Mouse (Mus musculus): ENCODE results near the gene Phactr2. TPM values are rescaled to one million over a fixed set of nuclear protein-coding genes. Genes with fewer than 3 reads are reported as not detected.
"Not testable (repeated sequence)": the region's sequence is repeated elsewhere in the genome, so short reads cannot be mapped to it uniquely, and the experiment has no call there.

The Phactr2 gene
- polyA plus RNA-seq, 1 experiment from 2014 or later, result 25.5 TPM

DNA sequence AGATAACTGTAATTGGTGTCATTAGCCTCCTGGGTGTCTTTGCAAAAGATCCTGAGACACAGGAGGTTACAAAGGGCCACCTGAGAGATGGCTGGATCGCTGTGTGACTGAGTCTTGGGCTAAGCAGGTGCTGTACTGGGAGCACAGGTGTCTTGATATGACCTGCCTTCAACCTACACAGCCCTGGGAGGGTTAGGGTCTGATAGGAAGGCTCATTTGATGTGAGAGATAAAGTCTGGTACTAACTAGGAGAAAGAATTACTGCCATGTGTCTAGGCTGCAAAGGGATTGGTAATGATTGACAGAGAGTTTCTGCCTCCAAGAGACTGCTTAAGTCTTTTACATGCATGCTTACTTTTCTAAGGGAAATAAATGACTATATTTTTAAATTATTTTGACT is 254.2 kb downstream of the Phactr2 start:
- WGBS, result 59% methylated on average over 1 of the region's 1 CpGs

DNA sequence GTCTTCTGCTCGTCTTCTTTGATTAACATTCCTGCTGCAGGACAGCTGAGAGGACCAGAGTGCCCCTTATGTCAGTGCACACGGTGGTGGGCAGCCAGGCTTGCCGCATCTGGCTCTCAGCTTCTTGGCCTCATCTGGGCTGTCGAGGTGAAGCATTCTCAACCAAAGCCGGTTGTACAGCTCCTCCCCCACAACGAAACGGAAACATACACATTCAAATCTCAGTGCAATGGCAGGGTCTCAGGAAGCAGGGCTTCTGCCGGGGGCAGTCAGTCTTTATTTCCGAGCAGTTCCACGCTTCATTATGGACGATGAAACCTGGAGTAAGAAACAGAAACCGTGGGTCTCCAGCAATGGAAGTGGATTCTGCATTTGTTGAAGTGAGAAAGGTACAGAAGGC is 260.3 kb downstream of the Phactr2 start:
- H3K9me3 ChIP-seq, result no peaks in the 10 kb centered on the region
- H3K9ac ChIP-seq, result no peak overlapping the region
- peaks cover 10% of the 10 kb centered on the region; the same call in 1 of the 2 replicates for H3K36me3 ChIP-seq
- 80% methylated on average over 12 of the region's 12 CpGs for WGBS
- no peak overlapping the region for H3K27ac ChIP-seq
- no peak overlapping the region for H3K4me3 ChIP-seq
- no peak for ATAC-seq (ENCODE audit: insufficient number of reproducible peaks, low FRiP score, low TSS enrichment, low read depth)
- peaks cover 4% of the 10 kb centered on the region; the same call in 1 of the 2 replicates for H3K4me1 ChIP-seq
- no peaks in the 10 kb centered on the region for H3K27me3 ChIP-seq
- H3K4me2 ChIP-seq, result no peak overlapping the region

More for the DNA sequence above, 254.2 kb downstream of the Phactr2 start:
- no peak for ATAC-seq (ENCODE audit: insufficient number of reproducible peaks, low FRiP score, low TSS enrichment, low read depth)
- H3K4me2 ChIP-seq, result no peak overlapping the region
- peaks cover 18% of the 10 kb centered on the region for H3K36me3 ChIP-seq
- no peaks in the 10 kb centered on the region for H3K9me3 ChIP-seq
- H3K4me1 ChIP-seq, result no peaks in the 10 kb centered on the region
- H3K9ac ChIP-seq, result no peak overlapping the region
- no peak overlapping the region for H3K4me3 ChIP-seq
- H3K27me3 ChIP-seq, result no peaks in the 10 kb centered on the region
- no peak overlapping the region for H3K27ac ChIP-seq

DNA sequence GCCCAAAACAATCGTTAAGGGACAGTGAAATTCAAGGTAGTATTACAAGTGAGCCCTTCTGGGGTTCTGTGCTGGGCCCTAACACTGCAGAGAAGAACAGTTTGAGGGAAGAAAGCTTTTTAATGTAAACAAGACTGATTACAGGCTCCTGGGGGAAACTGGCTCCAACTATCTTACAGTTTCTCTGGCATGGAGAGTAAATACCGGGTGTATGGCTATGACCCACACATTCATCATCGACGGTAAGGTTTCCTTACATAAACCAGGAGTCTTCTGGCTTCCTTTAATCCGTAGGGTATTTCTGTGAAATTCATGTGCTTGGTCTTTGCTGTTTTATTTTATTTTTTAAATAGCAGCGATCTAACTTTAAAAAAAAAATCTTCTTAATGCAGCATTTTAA is 261.4 kb downstream of the Phactr2 start:
- Histone ChIP-seq H3K4me3 (no peak overlapping the region), H3K4me1 (peaks cover 4% of the 10 kb centered on the region; the same call in 1 of the 2 replicates), H3K36me3 (peaks cover 10% of the 10 kb centered on the region; the same call in 1 of the 2 replicates), H3K27me3 (no peaks in the 10 kb centered on the region), H3K27ac (peak overlapping the region; percentile 17; the same call in 1 of the 2 replicates), H3K4me2 (no peak overlapping the region), H3K9me3 (no peaks in the 10 kb centered on the region), H3K9ac (no peak overlapping the region)
- WGBS, result 60% methylated on average over 6 of the region's 6 CpGs
- no peak for ATAC-seq (ENCODE audit: insufficient number of reproducible peaks, low FRiP score, low TSS enrichment, low read depth)

DNA sequence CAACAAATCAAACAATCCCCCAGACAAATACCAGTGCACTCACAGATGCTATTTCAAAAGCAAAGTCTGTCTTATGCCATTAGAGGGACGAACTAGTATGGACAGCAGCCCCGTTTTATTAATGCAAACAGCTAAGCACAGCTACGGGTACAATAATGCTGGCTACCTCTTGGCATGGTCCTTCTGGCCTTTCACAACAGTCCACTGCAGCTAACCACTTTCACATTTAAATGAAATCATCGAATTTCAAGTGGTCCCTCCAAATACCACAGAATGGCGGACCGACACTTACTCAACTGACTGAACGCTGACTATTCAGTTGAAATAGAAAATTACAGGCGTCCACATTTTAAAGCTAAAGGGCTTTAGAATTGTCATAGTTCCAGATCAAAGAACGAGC is 261.9 kb downstream of the Phactr2 start:
- Histone ChIP-seq H3K27ac (peak overlapping the region; percentile 17; the same call in 1 of the 2 replicates), H3K27me3 (no peaks in the 10 kb centered on the region), H3K9ac (no peak overlapping the region), H3K4me3 (no peak overlapping the region), H3K4me2 (no peak overlapping the region), H3K4me1 (peaks cover 4% of the 10 kb centered on the region; the same call in 1 of the 2 replicates), H3K9me3 (no peaks in the 10 kb centered on the region), H3K36me3 (peaks cover 8% of the 10 kb centered on the region; the same call in 1 of the 2 replicates)
- no peak for ATAC-seq (ENCODE audit: insufficient number of reproducible peaks, low FRiP score, low TSS enrichment, low read depth)
- WGBS, result 74% methylated on average over 9 of the region's 9 CpGs

DNA sequence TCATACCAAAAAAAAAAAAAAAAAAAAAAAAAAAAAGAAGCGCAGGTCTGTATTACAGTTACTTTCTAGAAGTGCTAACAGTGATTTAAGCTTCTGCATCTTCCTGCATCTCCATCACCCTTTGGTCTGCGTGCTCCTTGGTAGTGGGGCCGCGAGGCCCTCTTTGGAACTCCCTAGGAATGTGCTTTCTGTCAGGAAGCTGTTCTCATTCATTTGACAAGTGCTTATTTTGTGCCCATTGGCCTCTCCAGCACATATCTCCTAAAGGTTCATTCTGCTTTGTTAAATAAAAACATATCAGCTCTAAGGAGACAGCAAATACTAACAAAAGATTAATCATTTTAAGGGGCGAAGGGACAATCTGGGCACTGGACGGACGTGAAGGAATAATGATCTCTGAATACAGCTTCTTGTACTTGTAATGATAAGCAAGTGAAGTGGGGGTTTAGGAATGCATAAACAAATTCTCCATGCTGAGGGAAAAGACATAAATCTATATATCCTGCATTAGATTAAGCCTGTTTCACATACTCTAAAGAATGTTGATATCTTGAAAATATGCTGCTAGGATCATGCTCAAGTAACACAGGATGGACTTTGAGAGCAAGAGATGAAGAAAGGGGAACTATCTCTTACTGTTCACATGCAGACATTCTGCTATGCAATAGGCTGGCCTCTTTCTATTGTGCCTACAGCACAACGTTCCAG is 264.1 kb downstream of the Phactr2 start:
- peaks cover 4% of the 10 kb centered on the region; the same call in 1 of the 2 replicates for H3K4me1 ChIP-seq
- H3K9ac ChIP-seq, result no peak overlapping the region
- 70% methylated on average over 8 of the region's 8 CpGs for WGBS
- H3K9me3 ChIP-seq, result no peaks in the 10 kb centered on the region
- H3K4me3 ChIP-seq, result no peak overlapping the region
- H3K27ac ChIP-seq, result no peak overlapping the region
- H3K36me3 ChIP-seq, result peaks cover 8% of the 10 kb centered on the region; the same call in 1 of the 2 replicates
- no peak for ATAC-seq (ENCODE audit: insufficient number of reproducible peaks, low FRiP score, low TSS enrichment, low read depth)
- no peak overlapping the region for H3K4me2 ChIP-seq
- H3K27me3 ChIP-seq, result no peaks in the 10 kb centered on the region

DNA sequence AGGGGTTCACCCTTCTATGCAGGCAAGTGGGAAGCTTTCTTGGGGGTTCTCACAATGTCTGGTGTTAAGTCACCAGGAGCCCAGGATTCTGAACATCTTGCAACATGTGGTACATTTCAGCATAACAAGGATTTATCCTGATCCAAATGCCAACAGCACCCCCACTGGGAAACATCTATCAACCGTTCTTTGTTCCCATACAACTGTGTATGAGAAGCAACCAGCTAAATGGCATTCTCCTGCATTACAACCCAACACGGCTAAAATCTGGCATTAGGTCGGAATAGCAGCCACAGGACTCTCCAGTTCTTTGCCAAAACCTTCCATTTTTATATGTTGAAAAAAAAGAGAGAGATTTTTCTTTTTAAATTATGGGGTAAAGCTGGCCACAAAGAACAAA is 264.7 kb downstream of the Phactr2 start:
- Histone ChIP-seq H3K9ac (no peak overlapping the region), H3K4me2 (no peak overlapping the region), H3K4me3 (no peak overlapping the region), H3K27ac (no peak overlapping the region), H3K27me3 (no peaks in the 10 kb centered on the region), H3K36me3 (peaks cover 8% of the 10 kb centered on the region; the same call in 1 of the 2 replicates), H3K4me1 (peaks cover 4% of the 10 kb centered on the region; the same call in 1 of the 2 replicates), H3K9me3 (no peaks in the 10 kb centered on the region)
- ATAC-seq (ENCODE audit: insufficient number of reproducible peaks, low FRiP score, low TSS enrichment, low read depth), result no peak
- WGBS, result 72% methylated on average over 3 of the region's 3 CpGs

DNA sequence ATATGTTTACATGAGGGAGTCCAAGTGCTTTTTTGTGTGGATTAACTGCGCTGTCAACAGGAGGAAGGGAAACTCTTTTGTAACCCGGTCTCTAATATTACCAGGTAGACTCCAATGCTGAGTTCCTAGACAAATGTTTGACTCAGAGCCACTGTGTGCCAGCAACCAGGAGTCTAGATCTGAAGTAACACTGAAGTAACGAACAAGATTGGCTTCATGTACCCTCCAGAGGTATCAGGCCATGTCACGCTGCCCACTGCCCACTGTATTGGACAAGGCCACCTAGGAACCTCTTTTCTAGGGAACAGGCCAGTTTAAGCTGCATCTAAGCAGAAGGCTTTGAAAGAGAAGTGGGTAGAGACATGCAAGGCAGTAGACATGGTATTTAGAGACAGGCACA is 265.2 kb downstream of the Phactr2 start:
- 83% methylated on average over 4 of the region's 4 CpGs for WGBS
- Histone ChIP-seq H3K27ac (no peak overlapping the region), H3K9ac (no peak overlapping the region), H3K36me3 (peaks cover 5% of the 10 kb centered on the region; the same call in 1 of the 2 replicates), H3K4me2 (no peak overlapping the region), H3K9me3 (no peaks in the 10 kb centered on the region), H3K4me3 (no peak overlapping the region), H3K4me1 (peaks cover 4% of the 10 kb centered on the region; the same call in 1 of the 2 replicates), H3K27me3 (no peaks in the 10 kb centered on the region)
- ATAC-seq (ENCODE audit: insufficient number of reproducible peaks, low FRiP score, low TSS enrichment, low read depth), result no peak

DNA sequence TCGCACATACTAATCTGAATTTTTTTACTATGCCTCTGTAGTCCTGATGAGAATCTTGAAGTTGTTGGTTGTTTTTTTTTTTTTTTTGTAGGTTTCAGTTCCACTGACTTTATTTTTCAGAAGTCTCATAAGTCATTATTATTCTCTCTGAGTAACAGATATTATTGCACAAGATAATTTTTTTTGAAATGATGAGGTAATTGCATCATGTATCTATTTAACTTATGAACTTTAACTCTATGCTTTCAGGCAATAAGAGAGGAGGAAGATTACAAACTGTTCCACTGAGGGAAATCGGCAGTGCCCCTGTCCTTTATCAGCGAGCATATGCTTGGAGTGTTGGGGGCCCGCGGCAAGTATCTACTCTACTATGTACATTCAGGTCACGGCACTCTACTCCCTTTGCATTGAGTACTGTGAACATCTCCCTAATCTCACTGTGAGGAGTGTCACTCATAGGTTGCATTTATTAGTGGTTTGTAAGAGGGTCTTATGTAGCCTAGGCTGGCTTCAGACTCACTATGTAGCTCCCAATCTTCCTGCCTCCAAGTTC is 272.4 kb downstream of the Phactr2 start:
- H3K9ac ChIP-seq, result no peak overlapping the region
- H3K4me2 ChIP-seq, result no peak overlapping the region
- H3K36me3 ChIP-seq, result no peaks in the 10 kb centered on the region
- no peaks in the 10 kb centered on the region for H3K9me3 ChIP-seq
- no peak for ATAC-seq (ENCODE audit: insufficient number of reproducible peaks, low FRiP score, low TSS enrichment, low read depth)
- H3K27ac ChIP-seq, result no peak overlapping the region
- H3K27me3 ChIP-seq, result no peaks in the 10 kb centered on the region
- H3K4me1 ChIP-seq, result 0 out of 2 replicates have a peak, but pooled peaks cover 4% of the 10 kb centered on the region
- WGBS, result 97% methylated on average over 6 of the region's 6 CpGs
- no peak overlapping the region for H3K4me3 ChIP-seq

DNA sequence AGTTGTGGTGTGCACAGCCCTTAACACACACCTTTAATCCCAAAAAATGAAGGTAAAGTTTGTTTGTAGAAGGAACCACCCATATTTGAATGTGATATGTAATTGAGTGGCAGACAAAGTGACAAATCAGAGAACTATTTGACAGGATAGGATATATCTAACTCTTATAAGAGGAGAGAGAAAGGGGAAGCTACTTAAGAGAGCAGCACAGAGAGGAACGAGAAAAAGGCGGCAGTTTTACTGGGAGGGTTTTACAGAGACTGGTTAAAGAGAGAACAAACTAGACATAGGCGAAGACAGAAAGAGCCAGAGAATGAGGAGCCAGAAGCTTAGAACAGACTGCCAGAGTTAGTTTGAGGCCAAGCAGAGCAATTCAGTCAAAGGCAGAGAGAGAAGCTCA is 273.4 kb downstream of the Phactr2 start:
- H3K27ac ChIP-seq, result no peak overlapping the region
- H3K27me3 ChIP-seq, result no peaks in the 10 kb centered on the region
- 89% methylated on average over 3 of the region's 3 CpGs for WGBS
- no peak overlapping the region for H3K4me3 ChIP-seq
- H3K9ac ChIP-seq, result no peak overlapping the region
- H3K9me3 ChIP-seq, result no peaks in the 10 kb centered on the region
- no peak for ATAC-seq (ENCODE audit: insufficient number of reproducible peaks, low FRiP score, low TSS enrichment, low read depth)
- H3K36me3 ChIP-seq, result no peaks in the 10 kb centered on the region
- H3K4me2 ChIP-seq, result no peak overlapping the region
- 0 out of 2 replicates have a peak, but pooled peaks cover 4% of the 10 kb centered on the region for H3K4me1 ChIP-seq

DNA sequence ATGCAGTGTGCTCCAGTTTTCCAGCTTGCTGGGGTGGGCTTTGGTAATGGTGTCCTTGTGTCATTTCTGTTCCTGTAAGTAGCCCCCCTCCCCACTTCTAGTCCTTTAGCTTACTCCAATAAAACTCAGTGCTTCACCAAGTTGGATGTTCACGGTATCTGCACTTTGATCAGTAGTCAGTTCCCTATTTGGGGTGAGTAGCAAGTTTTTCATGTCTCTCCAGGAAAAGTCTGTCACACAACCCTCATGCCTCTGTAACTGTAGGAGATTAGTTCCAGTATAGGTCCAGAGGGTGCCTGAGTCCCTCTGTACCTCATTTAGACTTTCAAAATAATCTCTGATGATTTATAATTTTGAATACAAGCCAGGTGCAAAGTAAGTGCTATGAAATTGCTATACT is 275.0 kb downstream of the Phactr2 start:
- WGBS, result 91% methylated on average over 1 of the region's 1 CpGs
- Histone ChIP-seq H3K36me3 (no peaks in the 10 kb centered on the region), H3K4me3 (no peak overlapping the region), H3K9ac (no peak overlapping the region), H3K4me2 (no peak overlapping the region), H3K27me3 (no peaks in the 10 kb centered on the region), H3K9me3 (no peaks in the 10 kb centered on the region), H3K4me1 (0 out of 2 replicates have a peak, but pooled peaks cover 4% of the 10 kb centered on the region), H3K27ac (no peak overlapping the region)
- no peak for ATAC-seq (ENCODE audit: insufficient number of reproducible peaks, low FRiP score, low TSS enrichment, low read depth)

DNA sequence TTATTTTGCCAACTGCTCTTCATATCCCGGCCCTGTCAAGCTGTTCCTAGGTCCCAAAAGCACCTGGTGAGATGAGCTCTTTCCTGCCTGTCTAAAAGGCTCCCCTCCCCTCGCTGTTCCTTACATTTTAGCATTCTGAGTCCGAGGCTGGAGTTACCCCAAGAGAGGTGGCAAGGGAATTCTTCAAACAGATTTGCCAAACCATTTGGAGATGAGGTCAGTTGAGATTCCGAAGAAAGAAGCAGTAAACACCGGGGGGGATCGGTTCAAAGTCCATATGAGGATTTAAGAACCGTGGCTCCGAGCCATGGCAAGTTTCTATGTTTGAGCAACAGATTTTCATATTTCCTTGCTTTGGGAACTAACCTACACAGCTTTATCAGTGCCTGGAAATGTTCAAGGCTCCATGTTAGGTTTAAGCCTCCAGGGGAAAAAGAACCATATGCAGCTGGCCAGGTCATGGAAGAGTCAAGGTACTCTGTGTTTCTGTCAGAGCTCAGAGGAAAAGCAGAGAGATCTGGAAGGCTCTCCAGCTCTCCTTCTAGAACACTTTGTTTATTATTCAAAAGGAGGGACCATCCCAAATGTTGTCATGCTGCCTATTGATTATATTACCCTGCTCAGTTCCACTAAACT is 277.2 kb downstream of the Phactr2 start:
- H3K27me3 ChIP-seq, result no peaks in the 10 kb centered on the region
- no peak overlapping the region for H3K4me2 ChIP-seq
- no peak overlapping the region for H3K9ac ChIP-seq
- WGBS, result 59% methylated on average over 8 of the region's 8 CpGs
- peaks cover 9% of the 10 kb centered on the region for H3K4me1 ChIP-seq
- no peaks in the 10 kb centered on the region for H3K36me3 ChIP-seq
- H3K27ac ChIP-seq, result peak overlapping the region; percentile 70; the same call in 1 of the 2 replicates
- no peak overlapping the region for H3K4me3 ChIP-seq
- peak; percentile 68; the same call in 1 of the 2 replicates for ATAC-seq (ENCODE audit: insufficient number of reproducible peaks, low FRiP score, low TSS enrichment, low read depth)
- H3K9me3 ChIP-seq, result no peaks in the 10 kb centered on the region

DNA sequence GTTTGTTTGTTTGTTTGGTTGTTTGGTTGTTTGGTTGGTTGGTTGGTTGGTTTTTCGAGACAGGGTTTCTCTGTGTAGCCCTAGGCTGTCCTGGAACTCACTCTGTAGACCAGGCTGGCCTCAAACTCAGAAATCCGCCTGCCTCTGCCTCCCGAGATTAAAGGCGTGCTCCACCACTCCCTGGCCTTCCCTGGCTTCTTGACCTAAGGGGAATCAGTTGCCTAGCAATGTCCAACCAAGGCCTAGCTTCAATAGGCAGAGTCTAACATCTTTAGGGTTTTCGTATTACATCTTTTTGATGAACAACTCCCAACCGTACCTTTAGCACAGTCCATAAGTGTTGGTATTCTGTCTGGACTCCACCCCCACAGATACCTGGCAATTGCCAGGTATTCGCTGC is 280.7 kb downstream of the Phactr2 start:
- 83% methylated on average over 7 of the region's 7 CpGs for WGBS
- not testable (repeated sequence) for H3K9me3 ChIP-seq; ATAC-seq (ENCODE audit: insufficient number of reproducible peaks, low FRiP score, low TSS enrichment, low read depth); H3K27me3 ChIP-seq; H3K9ac ChIP-seq; H3K27ac ChIP-seq
- peaks cover 21% of the 10 kb centered on the region for H3K36me3 ChIP-seq
- peaks cover 10% of the 10 kb centered on the region for H3K4me1 ChIP-seq
- H3K4me2 ChIP-seq, result peak overlapping the region; percentile 71
- H3K4me3 ChIP-seq, result peak overlapping the region; percentile 88

Measured in limb, embryonic 15.5 days (tissue).